Mouse (Mus musculus) liver, adult 2 months (tissue): ENCODE measurements at regions not wholly inside any gene's neighbourhood (a gene's known extent, or its start where the extent isn't known, plus 50 kb on each side); places are given as distances from the start of the nearest gene placed in this dataset.

ENCODE experiments used
- CTCF ChIP-seq: fragments of 200-500 bp; IDR thresholded peaks from 2 replicates; pipeline ENCODE4 v1.5.1; 2011; ENCODE audit warnings: low read depth, low read length, control low read depth
- POLR2A ChIP-seq: fragments of 200-500 bp; IDR thresholded peaks from 2 replicates; pipeline ENCODE4 v1.6.1; 2011; ENCODE audit warnings: low read length, control low read depth; ENCODE audit not compliant: insufficient read depth; ENCODE audit errors: extremely low read depth

DNA sequence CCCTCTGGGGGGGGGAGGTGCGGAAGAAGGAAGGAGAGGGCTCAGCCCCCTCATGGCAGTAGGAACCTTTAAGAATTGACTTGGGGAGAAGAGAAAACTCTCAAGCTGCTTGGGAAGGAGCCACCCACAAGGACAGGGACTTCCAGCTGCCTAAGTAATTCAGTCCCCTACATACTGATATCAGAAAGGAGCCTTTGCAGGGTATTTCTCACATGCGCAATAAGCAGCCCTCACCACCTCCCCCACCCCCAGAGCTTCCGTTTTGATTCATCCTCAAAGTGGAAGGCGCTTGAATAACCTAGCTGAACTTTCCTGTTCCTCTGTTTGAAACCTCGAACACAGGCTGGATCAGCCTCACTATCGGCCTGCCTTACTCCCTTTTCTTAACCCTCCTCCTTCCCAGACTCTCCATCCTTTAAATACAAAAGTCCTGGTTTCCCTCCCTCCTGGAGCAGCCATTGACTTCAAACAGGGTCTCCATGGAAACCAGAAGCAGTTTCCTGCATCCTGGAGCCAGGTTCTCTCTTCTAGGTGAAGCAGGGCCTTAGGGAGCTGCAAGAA lies 104.5 kb upstream of the Gap43 start:
- TF ChIP-seq POLR2A (no peak), CTCF (no peak)
